Mouse (Mus musculus) Patski (cell line): ENCODE data around the gene Mrpl50. TPM values are rescaled to one million over a fixed set of nuclear protein-coding genes. Genes with fewer than 3 reads are reported as not detected.
"Not testable (repeated sequence)": the region's sequence is repeated elsewhere in the genome, so short reads cannot be mapped to it uniquely, and the experiment has no call there.

Experiments used
- ATAC-seq: fragments of 100-300 bp; one replicate; pipeline ENCODE4 v1.8.0; 2021
- CTCF ChIA-PET: fragments of 350-600 bp; sonication (Branson Sonifier 250); formaldehyde crosslinking; loops from one replicate; lab custom pipeline; 2022; ENCODE audit warnings: inconsistent platforms; lab: Charles Lee
- POLR2A ChIA-PET: fragments of 350-600 bp; sonication (Branson Sonifier 250); formaldehyde crosslinking; loops from one replicate; lab custom pipeline; 2022; ENCODE audit warnings: antibody characterized with exemption, inconsistent platforms; lab: Charles Lee
- DNase-seq: peaks from one replicate; pipeline ENCODE4 v3.0.0-alpha.2; 2011; ENCODE audit warnings: low read depth, low spot score
- H3K27me3 ChIP-seq: fragments of 371-371 bp; one replicate; pipeline ENCODE4 v1.5.1; 2021
- CTCF ChIP-seq: fragments of 100-300 bp; IDR thresholded peaks from one replicate; pipeline ENCODE4 v1.5.1; 2021
- in situ Hi-C: fragments of 300-500 bp; cut with MboI; formaldehyde crosslinking; loops from 3 replicates; pipeline ENCODE4 v1.11.1; 2018; ENCODE audit warnings: low pct_unique_long_range_greater_than_20kb, mixed read lengths
- polyA plus RNA-seq: library from polyadenylated mRNA; unstranded; gene quantifications from one replicate; pipeline ENCODE4 v1.2.3, GENCODE M21; 2021

Gene Mrpl50
- polyA plus RNA-seq, 1 experiment from 2014 or later, result 24.8 TPM

- H3K27me3 ChIP-seq, result no peaks in the 10 kb centered on the region
- no peak for DNase-seq
- TF ChIP-seq CTCF, result no peak
- in situ Hi-C loops, result no loop called here
- ChIA-PET POLR2A (no interaction called here), CTCF (no interaction called here)
- ATAC-seq, result no peak
Observed at GRCm38 (mm10) chr4:49509183-49509582, 11.7 kb downstream of the Mrpl50 start.

- no peaks in the 10 kb centered on the region for H3K27me3 ChIP-seq
- CTCF ChIA-PET, result no interaction called here
- no peak for DNase-seq
- POLR2A ChIA-PET, result no interaction called here
- no peak for ATAC-seq
- in situ Hi-C loops, result no loop called here
- no peak for TF ChIP-seq CTCF
Observed at GRCm38 (mm10) chr4:49506386-49506785, 14.5 kb downstream of the Mrpl50 start, which contains the start of gene Baat. TSS of gene Baat (minus strand) at chr4:49506557.

GRCm38 (mm10) chr4:49503563-49503962 is 17.3 kb downstream of the Mrpl50 start:
- no peak for DNase-seq
- in situ Hi-C loops, result no loop called here
- ChIA-PET POLR2A (no interaction called here), CTCF (no interaction called here)
- no peak for ATAC-seq
- H3K27me3 ChIP-seq, result no peaks in the 10 kb centered on the region
- no peak for TF ChIP-seq CTCF

- ATAC-seq, H3K27me3 ChIP-seq, POLR2A ChIA-PET, DNase-seq, CTCF ChIA-PET: not testable (repeated sequence)
- in situ Hi-C loops, result loop anchor here (5.0 kb wide), 1 partner anchor 44 kb away; no protein-coding TSS in a partner anchor
Observed at GRCm38 (mm10) chr4:49485934-49486650, 34.8 kb downstream of the Mrpl50 start.

GRCm38 (mm10) chr4:49485442-49485841 is 35.5 kb downstream of the Mrpl50 start:
- no peaks in the 10 kb centered on the region for H3K27me3 ChIP-seq
- in situ Hi-C loops, result loop anchor here (5.0 kb wide), 1 partner anchor 43 kb away; no protein-coding TSS in a partner anchor
- POLR2A ChIA-PET, result no interaction called here
- DNase-seq (peak; percentile 27), ATAC-seq (peak; percentile 62)
- CTCF ChIA-PET, result no interaction called here
- TF ChIP-seq CTCF, result no peak

GRCm38 (mm10) chr4:49480896-49481295 is 40.0 kb downstream of the Mrpl50 start:
- ATAC-seq (no peak), DNase-seq (no peak)
- in situ Hi-C loops, result no loop called here
- H3K27me3 ChIP-seq, result no peaks in the 10 kb centered on the region
- ChIA-PET POLR2A (no interaction called here), CTCF (no interaction called here)
- no peak for TF ChIP-seq CTCF

- ATAC-seq, result no peak
- DNase-seq, result no peak
- in situ Hi-C loops, result no loop called here
- no peaks in the 10 kb centered on the region for H3K27me3 ChIP-seq
- no peak for TF ChIP-seq CTCF
- POLR2A ChIA-PET, result no interaction called here
- CTCF ChIA-PET, result no interaction called here
Observed at GRCm38 (mm10) chr4:49480104-49480760, 40.7 kb downstream of the Mrpl50 start.

GRCm38 (mm10) chr4:49479035-49479434 is 41.9 kb downstream of the Mrpl50 start:
- H3K27me3 ChIP-seq, CTCF ChIA-PET, ATAC-seq, in situ Hi-C loops, POLR2A ChIA-PET, DNase-seq: not testable (repeated sequence)

- DNase-seq, result no peak
- no peak for ATAC-seq
- in situ Hi-C loops, result no loop called here
- no peaks in the 10 kb centered on the region for H3K27me3 ChIP-seq
- TF ChIP-seq CTCF, result no peak
- ChIA-PET CTCF (no interaction called here), POLR2A (no interaction called here)
Observed at GRCm38 (mm10) chr4:49478118-49478877, 42.6 kb downstream of the Mrpl50 start.

- TF ChIP-seq CTCF, result no peak
- peaks cover 3% of the 10 kb centered on the region for H3K27me3 ChIP-seq
- DNase-seq, result no peak
- ChIA-PET POLR2A (no interaction called here), CTCF (no interaction called here)
- in situ Hi-C loops, result no loop called here
- ATAC-seq, result no peak
Observed at GRCm38 (mm10) chr4:49474583-49474982, 46.3 kb downstream of the Mrpl50 start.
